Mouse (Mus musculus) embryo, embryonic 9.5 days (tissue): ENCODE measurements around the gene Cd3d.

Experiments
- DNase-seq: peaks from one replicate; pipeline ENCODE4 v3.0.0-alpha.2; 2017; ENCODE audit errors: extremely low spot score

Gene Cd3d

DNA sequence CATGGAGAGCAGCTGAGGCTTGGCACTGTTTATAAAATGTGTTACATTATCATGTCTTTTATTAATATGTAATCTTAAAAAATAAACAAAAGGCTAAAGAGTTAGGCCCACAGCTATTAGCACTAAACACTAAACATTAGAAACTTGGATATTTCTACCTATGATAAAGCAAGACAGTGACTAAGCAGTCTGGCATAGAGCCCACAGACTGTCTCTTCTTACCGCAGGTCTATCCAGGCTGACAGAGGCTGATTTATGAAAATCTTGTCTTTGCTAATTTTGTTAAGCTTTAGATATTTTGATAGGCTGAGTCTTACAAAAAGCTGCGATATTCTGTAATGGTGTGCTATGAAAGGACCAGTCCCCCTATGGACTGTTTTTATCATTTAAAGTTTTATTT lies 11.7 kb downstream of the Cd3d start:
- DNase-seq = no peak

- DNase-seq = no peak
Measured at GRCm38 (mm10) chr9:44994962-44995361, 13.4 kb downstream of the Cd3d start.

- no peak for DNase-seq
Measured at GRCm38 (mm10) chr9:44996590-44996989, 15.0 kb downstream of the Cd3d start.

- no peak for DNase-seq
Measured at GRCm38 (mm10) chr9:44998138-44998537, 16.6 kb downstream of the Cd3d start.

GRCm38 (mm10) chr9:44999171-44999570 lies 17.6 kb downstream of the Cd3d start:
- DNase-seq = no peak

DNA sequence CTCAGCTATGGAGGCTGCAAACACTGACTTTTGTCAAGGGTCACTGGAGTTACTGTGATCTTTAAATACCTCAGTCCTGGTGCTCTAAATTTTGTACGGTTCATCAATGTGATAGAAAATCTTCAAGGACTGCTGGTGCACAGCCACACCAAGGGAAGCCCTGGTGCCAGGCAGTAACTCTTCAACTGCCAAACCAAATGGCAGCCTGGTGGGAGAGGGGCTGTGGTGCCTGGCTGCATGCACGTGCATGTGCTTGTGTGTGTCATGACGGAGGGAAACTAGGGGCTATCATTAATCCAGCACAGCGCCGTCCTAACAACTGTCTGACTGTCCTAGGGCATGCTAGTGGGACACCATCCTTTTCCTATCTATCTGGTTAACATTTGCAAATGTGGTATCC lies 18.2 kb downstream of the Cd3d start:
- no peak for DNase-seq

DNA sequence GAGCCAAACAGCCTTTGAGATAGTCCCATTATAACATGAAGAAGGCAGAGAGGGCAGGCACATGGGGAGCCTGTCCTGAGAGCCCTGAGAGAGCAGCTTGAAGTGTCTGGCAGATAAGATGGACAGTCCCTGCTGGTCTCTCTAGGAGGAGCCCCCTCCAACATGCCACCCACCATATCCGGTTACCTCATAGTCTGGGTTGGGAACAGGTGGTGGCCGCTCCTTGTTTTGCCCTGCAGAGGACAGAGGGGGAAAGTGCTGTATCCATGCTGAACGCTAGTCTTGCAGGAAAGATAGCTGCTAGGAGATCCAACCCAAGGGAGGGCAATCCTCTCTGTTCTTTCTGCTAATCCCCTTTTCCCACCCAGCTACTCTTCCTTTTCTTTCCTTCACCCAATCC lies 18.7 kb downstream of the Cd3d start:
- DNase-seq = no peak

DNA sequence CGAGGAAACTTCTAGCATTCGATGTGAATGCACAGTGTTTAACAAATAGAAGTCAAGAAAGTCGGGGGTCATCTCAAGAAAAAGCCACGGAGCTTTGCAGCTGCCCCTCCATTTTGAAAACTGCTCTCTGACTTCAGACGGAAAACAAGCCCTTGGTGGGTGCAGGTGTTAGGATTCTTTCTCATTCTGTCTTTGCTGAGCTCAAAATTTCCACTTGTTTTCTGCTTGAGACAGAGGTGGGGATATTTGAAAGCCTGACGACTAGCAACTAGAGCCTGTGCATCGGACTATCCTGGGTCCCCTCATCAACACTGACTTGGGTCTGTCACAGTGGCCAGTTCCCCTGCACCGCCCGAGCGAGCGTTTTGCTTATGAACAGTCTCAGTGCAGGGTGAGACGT lies 25.8 kb downstream of the Cd3d start:
- no peak for DNase-seq

- no peak for DNase-seq
Measured at GRCm38 (mm10) chr9:45008342-45008741, 26.8 kb downstream of the Cd3d start.

DNA sequence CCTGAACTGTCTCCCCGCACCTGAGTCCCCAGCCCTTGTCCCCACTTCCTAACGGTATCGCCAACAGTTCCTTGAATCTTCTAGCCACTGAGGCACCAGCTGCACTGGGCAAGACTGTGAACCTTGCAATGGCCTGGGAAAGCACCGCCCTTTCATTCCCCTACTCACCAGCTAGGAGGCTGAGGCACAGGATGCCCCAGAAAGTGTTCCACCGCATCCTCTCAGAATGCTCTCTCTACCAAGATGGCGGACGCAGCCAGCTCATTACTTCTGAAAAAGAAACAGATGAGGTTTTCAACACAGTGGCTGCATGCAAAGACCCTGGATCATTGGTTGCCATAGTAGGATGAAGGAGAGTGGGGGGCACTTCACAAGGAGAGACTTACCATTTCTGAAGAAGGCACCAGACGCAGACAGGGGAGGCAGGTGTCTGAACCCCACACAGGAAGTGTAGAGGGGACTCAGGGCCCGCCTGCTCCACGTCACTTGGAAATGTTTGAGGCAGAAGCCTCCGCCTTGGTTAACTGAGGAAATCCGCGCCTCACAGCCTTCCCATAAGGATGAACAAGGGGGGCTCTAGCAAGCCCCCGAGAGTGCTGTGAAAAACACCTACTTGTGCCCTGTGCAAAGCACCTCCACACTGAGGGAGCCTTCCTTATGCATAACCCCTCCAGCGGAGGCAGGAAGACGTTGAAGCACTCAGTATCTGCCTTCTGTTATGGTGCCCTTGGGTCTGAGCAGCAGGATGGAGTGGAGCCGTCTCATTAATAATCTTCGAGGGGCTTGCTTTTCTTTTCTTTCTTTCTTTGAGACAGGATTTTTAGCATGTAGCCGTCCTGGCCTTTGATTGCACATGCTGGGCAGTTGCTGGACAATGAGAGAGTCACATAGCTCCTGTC lies 27.8 kb downstream of the Cd3d start, which contains the start of gene Cd3e:
Gene Cd3e, minus strand, starts transcription at position 448 of the 899 bp plus-strand sequence.
- DNase-seq = no peak

DNA sequence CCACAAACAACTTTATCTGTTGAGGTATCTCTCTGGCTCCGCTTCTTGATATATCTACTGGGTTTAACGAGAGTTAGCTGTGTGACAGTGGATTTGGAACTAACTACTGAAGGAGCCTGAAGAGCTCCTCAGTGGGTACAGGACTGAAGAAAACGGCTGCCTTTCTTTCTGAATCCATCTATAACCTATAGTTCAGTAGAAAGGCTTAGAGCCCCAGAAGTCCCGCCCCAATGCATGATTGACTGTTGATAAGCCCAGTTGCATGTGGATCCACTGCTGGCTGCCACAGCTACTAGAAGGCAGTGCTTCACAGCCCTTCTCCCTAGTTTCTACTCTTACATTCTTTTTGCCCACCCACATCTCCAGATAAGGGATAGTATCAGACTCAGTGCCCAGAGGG lies 28.9 kb downstream of the Cd3d start:
- DNase-seq = no peak

GRCm38 (mm10) chr9:45011291-45011690 lies 29.7 kb downstream of the Cd3d start:
- DNase-seq = no peak

- no peak for DNase-seq
Measured at GRCm38 (mm10) chr9:45014879-45015278, 33.3 kb downstream of the Cd3d start.

DNA sequence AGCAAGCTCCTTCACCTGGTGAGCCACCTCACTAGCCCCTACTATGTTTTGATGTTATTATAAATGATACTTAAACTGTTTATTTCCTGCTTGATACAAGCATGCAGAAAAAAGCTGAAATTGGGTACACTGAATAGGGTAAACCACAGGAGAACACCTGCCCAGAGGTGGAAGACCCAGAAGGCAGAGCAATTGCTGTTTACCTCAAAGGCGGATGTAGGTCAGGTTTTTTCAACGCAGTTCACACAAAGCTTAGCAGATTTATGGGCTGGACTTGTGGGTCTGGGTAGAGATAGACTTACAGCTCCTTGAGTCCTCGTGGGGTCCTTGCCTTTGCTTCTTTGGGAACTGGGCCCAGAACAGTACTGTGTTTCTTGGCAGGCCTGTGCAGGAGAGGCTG lies 34.3 kb downstream of the Cd3d start:
- DNase-seq = no peak

- no peak for DNase-seq
Measured at GRCm38 (mm10) chr9:45018031-45018430, 36.4 kb downstream of the Cd3d start.

- DNase-seq = peak; percentile 58
Measured at GRCm38 (mm10) chr9:45022800-45023199, 41.2 kb downstream of the Cd3d start.

DNA sequence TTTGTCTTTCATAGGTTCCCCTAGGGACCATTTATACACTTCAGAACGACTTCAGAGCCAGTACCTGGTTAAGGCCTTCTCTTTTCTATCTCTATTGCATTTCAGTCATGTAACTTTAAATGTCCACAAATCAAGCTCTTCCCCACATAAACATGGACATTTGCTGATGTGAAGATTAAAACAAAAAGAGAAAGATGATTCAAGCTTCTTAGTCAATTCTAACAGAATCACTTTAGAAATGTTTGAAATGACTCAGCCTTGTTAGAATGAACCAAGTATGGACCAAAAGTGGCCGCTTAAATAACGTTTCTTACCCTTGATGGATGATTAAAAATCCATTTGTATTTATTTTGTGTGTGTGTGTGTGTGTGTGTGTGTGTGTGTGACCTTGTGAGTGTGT lies 42.1 kb downstream of the Cd3d start:
- no peak for DNase-seq

GRCm38 (mm10) chr9:45024187-45024586 lies 42.6 kb downstream of the Cd3d start:
- DNase-seq = no peak

DNA sequence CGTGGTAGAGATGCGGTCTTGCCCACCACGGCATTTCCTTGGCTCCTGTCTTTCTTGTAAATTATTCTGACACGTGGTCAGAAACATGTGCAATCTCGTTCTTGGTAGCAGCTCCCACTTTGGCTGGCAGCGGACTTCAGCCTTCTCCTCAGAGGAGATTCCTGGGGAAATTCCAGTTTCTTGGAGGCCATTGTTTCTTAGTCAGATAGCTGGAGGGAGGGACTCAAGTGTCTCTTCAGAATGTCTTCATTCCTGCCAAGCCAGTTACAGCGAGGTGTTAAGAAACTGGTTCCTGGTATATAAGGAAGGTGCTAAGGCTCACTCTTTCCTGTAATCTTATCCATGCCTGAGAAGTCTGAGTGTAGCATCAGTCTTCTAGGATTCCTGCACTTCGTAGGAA lies 45.8 kb downstream of the Cd3d start:
- DNase-seq = no peak

DNA sequence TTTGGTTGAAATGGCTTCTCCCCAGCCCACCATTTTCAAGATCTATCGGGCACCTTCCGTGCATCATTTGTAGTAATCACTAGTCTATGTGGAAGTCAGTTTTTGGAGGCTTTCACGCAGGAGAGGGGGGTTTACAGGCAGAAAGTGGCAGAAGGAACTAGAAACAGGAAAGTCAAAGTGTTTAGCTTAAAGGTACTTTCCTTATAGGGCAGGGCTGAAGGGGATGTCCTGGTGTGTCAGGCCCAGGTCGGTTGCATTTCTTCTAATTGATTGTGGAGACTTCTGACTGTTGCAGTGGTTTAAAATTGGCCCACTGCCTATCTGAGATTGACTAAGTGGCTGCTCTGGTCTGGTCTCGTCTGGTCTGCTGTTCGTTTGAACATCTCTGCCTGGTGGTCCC lies 48.8 kb downstream of the Cd3d start:
- no peak for DNase-seq

DNA sequence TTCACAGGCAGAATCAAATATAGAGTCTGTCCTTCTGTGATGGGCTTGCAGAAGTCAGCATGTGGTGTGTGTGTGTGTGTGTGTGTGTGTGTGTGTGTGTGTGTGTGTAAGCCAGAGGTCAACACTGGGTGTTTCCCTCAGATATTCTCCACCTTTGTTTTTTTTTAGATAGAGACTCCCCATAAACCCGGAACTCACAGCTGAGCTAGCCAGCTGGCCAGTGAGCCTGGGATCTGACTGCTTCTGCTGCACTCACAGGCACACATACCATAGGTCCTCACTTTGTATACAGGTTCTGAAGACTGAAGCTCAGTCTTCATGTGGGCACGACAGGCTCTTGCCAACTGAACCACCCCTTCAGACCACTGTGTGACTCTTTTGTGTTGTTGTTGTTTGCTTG lies 50.7 kb downstream of the Cd3d start:
- DNase-seq = no peak

- no peak for DNase-seq
Measured at GRCm38 (mm10) chr9:45034526-45034925, 52.9 kb downstream of the Cd3d start.
